Mouse (Mus musculus) gastrocnemius, adult 2 months (tissue): ENCODE data around the gene Mpig6b. TPM values are rescaled to one million over a fixed set of nuclear protein-coding genes. Genes with fewer than 3 reads are reported as not detected.
A peak's percentile ranks its signal among the peaks of the same experiment; 100 is the strongest.

Source experiments
- DNase-seq: peaks from one replicate; pipeline ENCODE4 v3.0.0; 2022
- H3K27ac ChIP-seq: fragments of 200-600 bp; 2 replicates; pipeline ENCODE4 v1.8.1; 2022; ENCODE audit warnings: mild to moderate bottlenecking
- H3K4me3 ChIP-seq: fragments of 200-600 bp; 2 replicates; pipeline ENCODE4 v1.8.1; 2022; ENCODE audit warnings: mild to moderate bottlenecking, moderate library complexity
- CTCF ChIP-seq: fragments of 200-600 bp; IDR thresholded peaks from 2 replicates; pipeline ENCODE4 v1.8.1; 2022; ENCODE audit warnings: antibody characterized with exemption, mild to moderate bottlenecking, moderate library complexity
- intact Hi-C: fragments of 180-260 bp; cut with DNase I; formaldehyde crosslinking; loops from one replicate; pipeline ENCODE4 v1.15.1; 2025
- total RNA-seq, 2 experiments: library from RNA; stranded (reverse); gene quantifications; 2 replicates each; pipeline ENCODE4 v1.2.3; 2021

The Mpig6b gene
- total RNA-seq, 2 experiments from 2014 or later = not detected

DNA sequence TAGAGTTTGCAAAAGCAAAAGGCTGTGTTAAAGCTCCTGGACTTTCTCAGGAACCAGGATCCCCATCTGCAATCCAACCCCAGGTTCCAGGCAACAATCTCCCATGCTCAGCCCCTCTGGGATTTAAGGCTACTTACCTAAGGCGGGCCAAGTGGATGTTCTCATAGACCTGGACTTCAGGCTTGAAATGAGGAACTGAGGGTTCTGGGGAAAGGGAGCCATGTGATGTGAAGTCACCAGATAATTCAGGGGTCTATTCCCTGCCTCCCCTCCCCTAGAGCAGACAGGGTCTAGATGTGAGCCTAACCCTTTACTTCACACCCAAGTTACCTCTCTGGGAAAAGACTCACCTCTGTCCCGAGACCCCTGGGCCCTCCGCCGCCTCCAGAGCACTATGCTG is 14.7 kb upstream of the Mpig6b start:
- intact Hi-C loops = no loop called here
- DNase-seq = no peak
- no peak for TF ChIP-seq CTCF
- no peak overlapping the region for H3K27ac ChIP-seq
- H3K4me3 ChIP-seq = no peak overlapping the region

DNA sequence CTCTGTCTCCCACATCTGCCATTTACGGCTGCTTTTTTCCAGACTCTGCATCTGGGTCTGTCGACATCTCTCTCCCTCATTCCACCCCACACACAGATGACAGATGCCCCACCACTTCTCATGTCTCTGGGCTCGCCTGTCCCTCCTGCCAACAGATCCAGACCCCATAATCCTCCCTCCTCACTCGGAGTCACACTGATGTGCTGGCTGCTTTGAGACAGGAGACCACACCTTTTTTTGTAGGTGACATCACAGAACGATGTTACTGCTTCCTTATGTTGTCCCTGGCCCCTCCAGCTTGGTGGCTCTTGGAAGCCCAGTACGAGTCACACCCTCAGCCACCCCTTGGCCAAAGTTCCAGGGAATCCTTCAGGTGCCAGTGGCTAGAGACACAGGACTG is 14.3 kb upstream of the Mpig6b start:
- no peak overlapping the region for H3K4me3 ChIP-seq
- DNase-seq = no peak
- intact Hi-C loops = no loop called here
- H3K27ac ChIP-seq = no peak overlapping the region
- no peak for TF ChIP-seq CTCF

DNA sequence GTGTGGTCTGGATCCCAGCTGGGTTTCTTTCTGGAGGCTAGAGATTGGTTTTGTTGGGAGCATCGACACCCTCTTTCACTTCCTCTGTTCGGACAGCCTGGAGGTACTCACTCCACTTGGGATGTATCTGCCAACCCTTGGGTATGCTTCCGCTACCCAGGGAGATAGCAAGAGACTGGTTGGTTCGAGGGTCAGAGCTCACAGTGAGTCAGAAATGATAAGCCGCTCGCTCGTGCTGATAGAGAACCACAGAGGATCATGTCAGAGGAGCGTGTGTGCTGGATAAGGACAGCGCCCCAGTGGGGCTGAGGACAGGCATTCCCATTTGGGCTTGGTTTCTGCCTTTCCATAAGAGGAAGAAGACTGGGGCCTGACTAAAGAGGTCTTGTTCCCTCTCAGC is 13.8 kb upstream of the Mpig6b start:
- no peak for TF ChIP-seq CTCF
- Histone ChIP-seq H3K4me3 (no peak overlapping the region), H3K27ac (no peak overlapping the region)
- DNase-seq = no peak
- intact Hi-C loops = no loop called here

DNA sequence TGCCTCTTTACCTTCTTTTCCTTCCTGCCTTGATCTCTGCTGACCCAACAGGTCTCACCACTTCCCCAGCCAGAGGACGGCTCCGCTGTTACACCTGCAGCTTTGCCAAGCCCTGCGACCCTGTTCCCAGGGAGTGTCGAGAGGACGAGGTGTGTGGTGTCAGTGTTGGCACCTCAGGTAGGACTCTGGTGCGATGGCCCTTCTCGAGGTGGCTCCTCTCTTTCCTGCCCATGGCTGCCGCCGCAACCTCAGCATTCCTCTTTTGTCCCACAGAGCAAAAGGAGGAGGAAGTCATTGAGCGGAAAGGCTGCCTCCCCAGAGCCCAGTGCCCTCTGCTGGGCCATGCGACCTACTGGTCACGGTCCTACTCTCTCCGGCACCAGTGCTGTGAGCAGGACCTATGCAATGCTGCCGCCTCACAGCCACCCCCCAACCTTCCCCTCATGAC is 11.8 kb upstream of the Mpig6b start, which contains the start of gene Ly6g6d:
Gene Ly6g6d, minus strand, starts transcription at position 280 of the 448 bp plus-strand sequence.
- peak within 1 kb of the TSS; percentile 70 for H3K4me3 ChIP-seq
- DNase-seq = peak; percentile 64
- TF ChIP-seq CTCF = peak; percentile 63
- intact Hi-C loops = no loop called here
- peak within 1 kb of the TSS; percentile 75 for H3K27ac ChIP-seq

DNA sequence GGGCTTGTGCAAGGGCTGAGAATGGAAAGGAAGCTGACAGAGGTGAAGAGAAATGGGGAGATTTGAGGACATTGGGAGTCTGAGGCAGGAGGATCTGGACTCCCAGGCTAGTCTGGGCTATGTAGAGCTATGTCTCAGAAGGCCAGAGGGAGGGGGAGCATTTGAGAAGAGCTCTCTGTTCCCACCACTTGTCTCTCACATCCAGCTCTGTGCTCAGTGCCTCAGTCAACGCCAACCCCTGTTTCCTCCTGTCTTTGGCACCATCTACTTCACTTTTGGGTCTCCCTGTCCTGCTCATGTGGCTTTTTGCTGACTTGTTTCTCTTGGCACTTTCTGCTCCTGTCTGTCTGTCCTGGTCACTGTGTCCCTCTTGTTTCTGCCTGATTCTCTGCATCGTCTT is 11.3 kb upstream of the Mpig6b start:
- intact Hi-C loops = no loop called here
- no peak for DNase-seq
- Histone ChIP-seq H3K4me3 (peak overlapping the region; percentile 70), H3K27ac (peak overlapping the region; percentile 75)
- TF ChIP-seq CTCF = no peak

DNA sequence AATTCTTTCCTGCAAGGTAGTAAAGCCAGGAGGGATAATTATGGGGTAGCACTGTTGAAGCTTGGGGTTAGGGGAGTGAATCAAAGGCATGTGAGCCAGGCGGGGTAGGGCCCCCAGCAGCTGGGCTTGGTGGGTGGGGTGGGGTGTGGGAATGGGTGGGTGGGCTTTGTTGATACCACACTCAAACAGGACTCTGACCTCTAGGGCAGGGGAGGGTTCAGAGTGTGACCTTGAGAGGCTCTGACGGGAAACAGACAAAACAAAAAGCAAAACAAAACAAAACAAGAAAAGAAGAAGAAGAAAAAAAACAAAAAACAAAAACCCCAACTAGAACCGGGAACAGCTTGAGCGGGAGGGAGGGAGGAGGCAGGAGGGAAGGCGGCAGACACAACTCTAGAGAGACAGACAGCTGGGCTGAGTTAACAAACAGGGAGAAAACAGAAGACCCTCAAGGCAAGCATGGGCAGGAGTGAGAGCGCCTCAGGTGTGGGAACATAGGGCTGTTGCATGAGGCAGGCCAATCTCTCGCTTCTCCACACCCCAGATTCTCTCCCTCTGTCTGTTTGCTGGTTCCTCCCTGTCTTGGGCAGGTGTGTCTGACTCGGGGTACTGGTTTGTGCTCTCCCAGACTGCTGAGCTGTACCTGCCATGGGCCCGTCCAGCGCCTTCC is 10.7 kb upstream of the Mpig6b start, which contains the start of gene Ly6g6e:
Gene Ly6g6e, plus strand, starts transcription at position 396 of the 670 bp plus-strand sequence.
- DNase-seq = no peak
- intact Hi-C loops = no loop called here
- peak within 1 kb of the TSS; percentile 70 for H3K4me3 ChIP-seq
- H3K27ac ChIP-seq = peak within 1 kb of the TSS; percentile 75
- TF ChIP-seq CTCF = no peak

DNA sequence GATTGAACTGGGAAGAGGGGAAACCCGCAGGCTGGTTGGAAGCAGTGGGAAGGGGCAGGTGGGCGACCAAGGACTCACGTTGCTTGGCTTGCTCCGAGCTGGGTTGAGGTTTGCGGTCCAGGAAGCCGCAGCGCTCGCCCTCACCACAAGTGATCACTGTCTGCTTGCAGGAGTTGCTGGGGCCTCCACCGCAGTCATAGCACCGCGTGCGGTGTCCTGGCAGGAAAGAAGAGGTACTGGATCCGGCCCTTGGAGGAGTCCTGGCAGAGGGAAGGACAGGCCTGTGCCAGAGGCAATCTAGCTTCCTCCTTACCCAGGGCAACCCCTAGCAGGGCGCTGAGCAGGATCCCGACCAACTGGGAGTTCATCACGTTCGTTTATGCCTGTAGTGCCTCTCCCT is 8.1 kb upstream of the Mpig6b start:
- no peak overlapping the region for H3K4me3 ChIP-seq

DNA sequence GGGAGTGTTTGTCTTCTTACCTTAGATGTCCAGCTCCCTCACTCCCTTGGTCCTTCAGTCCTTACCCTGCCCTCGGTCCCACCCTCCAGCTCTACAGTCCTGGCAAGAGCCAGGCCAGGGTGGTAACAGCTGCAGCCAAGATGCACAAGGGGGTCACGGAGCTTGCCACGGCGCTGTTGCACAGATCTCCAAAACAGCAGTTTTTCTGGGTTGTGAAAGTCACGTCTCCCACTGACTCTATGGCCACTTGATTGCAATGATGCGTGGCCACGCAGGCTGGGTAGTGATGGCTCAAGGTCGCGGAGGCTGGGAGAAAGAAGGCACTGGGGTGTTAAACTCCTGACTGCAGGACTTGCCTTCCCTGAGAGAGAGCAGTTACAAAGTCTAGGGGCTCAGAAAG is 5.5 kb upstream of the Mpig6b start:
- DNase-seq = no peak
- Histone ChIP-seq H3K4me3 (no peak overlapping the region), H3K27ac (no peak overlapping the region)
- intact Hi-C loops = no loop called here
- TF ChIP-seq CTCF = no peak

More for the DNA sequence above, 8.1 kb upstream of the Mpig6b start:
- intact Hi-C loops = no loop called here
- H3K27ac ChIP-seq = no peak overlapping the region
- no peak for DNase-seq
- TF ChIP-seq CTCF = no peak

DNA sequence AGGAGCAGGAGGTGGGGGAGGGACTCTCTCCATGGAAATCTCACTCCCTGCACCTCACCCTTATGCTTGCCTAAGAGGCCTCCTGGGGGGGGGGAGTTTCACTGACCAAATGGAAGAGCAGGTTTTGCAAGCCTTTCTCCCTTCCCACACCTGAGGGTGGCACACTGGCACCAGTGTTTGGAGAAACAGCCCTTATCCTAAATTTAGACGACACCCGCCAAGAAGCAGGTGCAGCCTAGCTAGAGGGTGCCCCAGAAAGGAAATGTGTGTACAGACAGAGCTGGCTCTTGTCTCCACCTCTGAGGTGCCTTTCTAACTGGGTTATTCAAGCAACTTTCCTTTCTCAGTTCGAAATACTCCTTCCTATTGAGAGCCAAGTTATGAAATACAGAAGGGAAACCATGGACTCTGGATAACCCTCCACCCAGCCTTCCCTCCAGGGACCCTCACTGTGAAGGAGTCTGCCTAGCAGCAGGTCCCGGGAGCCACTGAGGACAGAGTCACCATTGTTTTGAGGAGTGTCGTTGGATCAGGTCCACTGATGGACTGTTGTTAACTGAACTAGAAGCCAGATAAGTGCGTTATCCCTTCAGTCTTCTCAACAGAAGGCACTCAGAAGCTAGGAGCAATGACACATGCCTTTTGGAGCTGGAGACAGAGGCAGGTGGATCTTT is 4.7 kb upstream of the Mpig6b start:
- intact Hi-C loops = no loop called here
- Histone ChIP-seq H3K4me3 (no peak overlapping the region), H3K27ac (peak overlapping the region; percentile 41; the same call in 1 of the 2 replicates)
- TF ChIP-seq CTCF = peak; percentile 44
- DNase-seq = peak; percentile 51

DNA sequence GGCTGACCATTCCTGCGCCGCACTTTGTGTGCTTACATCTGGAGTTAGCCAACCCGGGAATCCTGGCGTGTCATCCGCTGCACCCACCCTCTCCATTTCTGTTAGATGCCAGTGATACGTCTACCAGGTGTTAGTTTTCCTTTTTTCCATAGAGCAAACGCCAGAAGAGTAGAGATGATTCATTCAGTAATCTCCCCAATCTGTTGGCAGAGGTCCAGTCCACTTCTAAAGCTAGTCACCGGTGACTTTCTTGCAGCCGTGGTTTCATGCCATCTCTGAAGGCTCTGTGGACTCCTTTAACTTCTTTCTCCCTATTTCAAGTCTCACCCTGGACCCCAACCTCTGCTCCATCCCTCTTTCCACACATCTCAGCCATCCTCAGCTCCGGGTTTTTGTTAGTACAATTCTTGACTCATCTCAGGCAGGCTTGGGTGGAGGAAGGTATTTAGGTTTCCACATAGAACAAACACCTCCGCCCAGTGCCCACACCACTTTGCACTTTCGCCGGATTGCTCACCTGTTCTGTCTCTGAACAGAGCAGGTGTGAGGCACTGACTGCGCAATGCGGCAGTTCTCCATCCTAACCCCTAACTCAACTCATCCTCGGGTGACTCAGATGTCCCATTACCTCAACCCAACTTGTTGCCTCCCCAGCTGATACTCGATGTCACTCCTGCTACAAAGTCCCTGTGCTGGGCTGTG is 2.4 kb upstream of the Mpig6b start:
- H3K4me3 ChIP-seq = no peak overlapping the region
- intact Hi-C loops = no loop called here
- no peak overlapping the region for H3K27ac ChIP-seq
- no peak for TF ChIP-seq CTCF
- no peak for DNase-seq

DNA sequence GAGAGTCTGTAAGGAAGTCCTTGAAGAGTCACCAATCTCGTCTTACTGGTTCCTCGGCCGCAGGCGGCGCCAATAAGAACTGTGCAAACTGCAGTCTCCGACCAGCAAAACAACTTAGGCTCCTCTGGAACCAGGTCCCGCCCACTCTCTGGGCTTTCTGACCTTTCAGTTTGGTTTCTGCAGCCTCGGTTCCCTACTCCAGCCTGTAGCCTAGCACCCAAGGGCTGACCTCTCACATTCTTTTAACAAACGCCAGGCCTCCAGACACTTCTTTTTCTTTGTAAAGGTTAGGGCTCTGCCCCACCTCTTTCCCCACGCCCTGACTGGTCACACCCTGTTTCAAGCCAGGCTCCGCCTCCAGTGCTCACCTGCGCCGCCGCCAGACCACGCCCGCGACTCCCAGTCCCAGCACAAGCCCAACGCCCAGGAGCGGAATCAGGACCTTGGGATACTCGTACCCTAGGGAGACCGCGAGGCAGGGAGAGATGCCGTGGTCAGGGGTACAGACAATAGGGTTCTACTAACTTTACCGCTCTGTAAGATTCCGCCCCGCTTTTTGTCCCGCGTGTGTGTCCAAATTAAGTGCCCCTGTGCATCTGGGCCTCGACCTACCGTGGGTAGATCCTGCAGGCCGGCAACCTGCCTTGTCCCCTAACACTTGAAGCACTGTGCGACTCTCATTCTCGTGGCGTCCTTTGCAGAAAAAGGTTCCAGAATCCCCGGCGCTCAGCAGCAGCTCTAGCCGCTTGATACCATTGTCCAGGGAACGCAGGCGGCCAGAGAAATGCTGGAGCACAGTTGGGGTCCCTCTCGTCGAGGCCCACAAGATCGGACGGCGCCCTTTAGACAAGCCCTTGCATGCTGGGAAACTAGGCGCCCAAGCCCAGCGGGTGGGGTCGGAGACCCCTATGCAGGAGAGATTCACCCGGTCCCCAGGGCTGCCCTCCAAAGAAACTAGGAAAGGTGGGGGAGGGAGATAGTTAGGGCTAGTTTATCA is 735 bp downstream of the Mpig6b start, which contains the start of gene Ly6g6c:
Gene Ly6g6c, plus strand, starts transcription at position 438 of the 997 bp plus-strand sequence.
- Histone ChIP-seq H3K4me3 (peak within 1 kb of the TSS; percentile 66), H3K27ac (peak within 1 kb of the TSS; percentile 21; the same call in 1 of the 2 replicates)
- no peak for TF ChIP-seq CTCF
- peak; percentile 63 for DNase-seq
- intact Hi-C loops = no loop called here
